Mouse (Mus musculus) lung, embryonic 16.5 days (tissue): ENCODE measurements at regions not wholly inside any gene's neighbourhood (a gene's known extent, or its start where the extent isn't known, plus 50 kb on each side); places are given as distances from the start of the nearest gene placed in this dataset.
A peak's percentile ranks its signal among the peaks of the same experiment; 100 is the strongest.

Experiments
- ATAC-seq: fragments of 200-750 bp; cut with Nextera tagmentation; 2 replicates; pipeline ENCODE4 v1.8.0; 2017; ENCODE audit warnings: low read depth, mild to moderate bottlenecking, moderate library complexity
- H3K27ac ChIP-seq: fragments of 300-500 bp; sonication (generic); 2 replicates; pipeline ENCODE4 v1.5.1; 2014; ENCODE audit warnings: mild to moderate bottlenecking, control low read depth, low read length
- H3K27me3 ChIP-seq: fragments of 300-500 bp; sonication (generic); 2 replicates; pipeline ENCODE4 v1.6.1; 2014; ENCODE audit warnings: low read depth, low read length, mixed read lengths; ENCODE audit not compliant: control insufficient read depth, insufficient read depth
- H3K36me3 ChIP-seq: fragments of 300-500 bp; sonication (generic); 2 replicates; pipeline ENCODE4 v1.6.1; 2014; ENCODE audit warnings: low read length; ENCODE audit not compliant: control insufficient read depth, insufficient read depth
- H3K4me1 ChIP-seq: fragments of 300-500 bp; sonication (generic); replicated peaks from 2 replicates; pipeline ENCODE4 v1.6.1; 2014; ENCODE audit warnings: low read length, mixed read lengths; ENCODE audit not compliant: control insufficient read depth, insufficient read depth
- H3K4me2 ChIP-seq: fragments of 300-500 bp; sonication (generic); 2 replicates; pipeline ENCODE4 v1.6.1; 2014; ENCODE audit warnings: low read depth, low read length, control low read depth
- H3K4me3 ChIP-seq: fragments of 300-500 bp; sonication (generic); 2 replicates; pipeline ENCODE4 v1.5.1; 2014; ENCODE audit warnings: mild to moderate bottlenecking, low read length, control low read depth
- H3K9ac ChIP-seq: fragments of 300-500 bp; sonication (generic); 2 replicates; pipeline ENCODE4 v1.6.1; 2014; ENCODE audit warnings: low read length, control low read depth
- H3K9me3 ChIP-seq: fragments of 300-500 bp; sonication (generic); 2 replicates; pipeline ENCODE4 v1.6.1; 2016; ENCODE audit warnings: low read length; ENCODE audit not compliant: control insufficient read depth
- WGBS: fragments of 180-500 bp; shearing (Covaris S2); extraction: QIAGEN DNeasy Blood & Tissue Kit; methylation state at CpG from one replicate; pipeline ENCODE4 v1.1.7; 2014; 5-methylcytosine and 5-hydroxymethylcytosine counted together

DNA sequence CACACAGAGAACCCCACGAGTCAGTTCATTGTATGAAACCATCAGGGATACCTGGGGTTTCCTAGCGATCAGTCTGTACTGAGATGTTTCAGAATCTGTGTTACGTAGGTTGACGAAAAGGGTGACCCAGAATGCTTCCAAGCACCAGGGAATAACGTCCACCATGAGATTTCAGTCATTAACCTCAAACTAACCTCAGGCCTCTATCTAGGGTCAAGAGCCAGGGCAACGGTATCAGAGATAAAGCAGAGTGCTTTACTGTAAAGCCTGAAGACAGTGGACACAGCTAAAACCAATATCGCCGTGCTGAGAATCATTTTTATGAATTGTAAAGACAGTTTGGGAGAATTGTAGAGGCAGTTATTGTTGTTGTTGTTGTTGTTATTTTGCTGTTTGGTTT lies 52.9 kb upstream of the Errfi1 start:
- 75% methylated on average over 8 of the region's 8 CpGs for WGBS
- no peak for ATAC-seq
- Histone ChIP-seq H3K36me3 (no peaks in the 10 kb centered on the region), H3K9me3 (no peaks in the 10 kb centered on the region), H3K9ac (no peak overlapping the region), H3K27me3 (no peaks in the 10 kb centered on the region), H3K4me2 (no peak overlapping the region), H3K4me1 (peaks cover 17% of the 10 kb centered on the region), H3K27ac (no peak overlapping the region), H3K4me3 (no peak overlapping the region)

GRCm38 (mm10) chr4:150799550-150800398 lies 53.9 kb upstream of the Errfi1 start:
- WGBS = 23% methylated on average over 22 of the region's 22 CpGs
- no peak overlapping the region for H3K4me2 ChIP-seq
- no peak overlapping the region for H3K4me3 ChIP-seq
- 0 out of 2 replicates have a peak overlapping the region, but pooled peaks have one; percentile 5 for H3K9ac ChIP-seq
- peaks cover 17% of the 10 kb centered on the region for H3K4me1 ChIP-seq
- no peaks in the 10 kb centered on the region for H3K9me3 ChIP-seq
- no peaks in the 10 kb centered on the region for H3K27me3 ChIP-seq
- no peaks in the 10 kb centered on the region for H3K36me3 ChIP-seq
- peak overlapping the region; percentile 58 for H3K27ac ChIP-seq
- ATAC-seq = peak; percentile 44; the same call in 1 of the 2 replicates

DNA sequence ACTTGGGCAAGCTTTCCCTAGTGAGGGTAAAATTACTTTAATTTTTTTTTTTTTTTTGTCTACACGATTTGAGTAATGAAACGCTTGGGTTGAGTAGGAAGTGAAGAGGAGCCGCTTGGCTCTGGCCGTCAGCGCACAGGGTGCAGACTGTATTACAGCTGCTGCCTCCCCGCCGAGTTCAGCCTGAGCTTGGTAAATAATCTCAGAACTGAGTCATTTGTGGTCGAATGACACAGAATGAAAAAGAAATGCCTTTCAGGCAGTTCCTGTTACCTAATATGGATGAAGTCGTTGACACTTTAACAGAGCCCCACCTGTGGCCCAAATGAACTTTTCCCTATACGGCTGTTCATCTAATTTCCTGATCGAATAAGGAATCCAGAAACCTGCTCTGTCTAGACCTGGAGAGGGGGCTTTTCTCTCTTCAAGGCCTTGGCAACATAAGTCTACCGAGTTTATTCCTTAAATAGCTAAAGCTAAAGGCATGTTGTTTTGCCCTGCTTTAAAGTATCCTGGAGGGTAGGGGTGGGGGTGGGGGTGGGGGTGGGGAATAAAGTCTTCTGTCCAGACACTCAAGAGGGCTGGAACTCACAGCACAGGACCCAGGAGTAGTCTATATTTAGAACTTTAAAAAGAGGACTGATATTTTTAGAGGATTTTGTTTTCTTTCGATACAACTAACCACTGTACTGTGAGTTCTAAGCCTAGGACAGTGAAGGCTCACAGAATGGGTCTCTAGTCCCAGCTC lies 54.8 kb upstream of the Errfi1 start:
- no peaks in the 10 kb centered on the region for H3K9me3 ChIP-seq
- ATAC-seq = peak; percentile 61
- H3K27me3 ChIP-seq = no peaks in the 10 kb centered on the region
- no peak overlapping the region for H3K4me3 ChIP-seq
- WGBS = 18% methylated on average over 13 of the region's 13 CpGs
- no peak overlapping the region for H3K4me2 ChIP-seq
- peaks cover 17% of the 10 kb centered on the region for H3K4me1 ChIP-seq
- no peak overlapping the region for H3K9ac ChIP-seq
- no peaks in the 10 kb centered on the region for H3K36me3 ChIP-seq
- H3K27ac ChIP-seq = peak overlapping the region; percentile 58

DNA sequence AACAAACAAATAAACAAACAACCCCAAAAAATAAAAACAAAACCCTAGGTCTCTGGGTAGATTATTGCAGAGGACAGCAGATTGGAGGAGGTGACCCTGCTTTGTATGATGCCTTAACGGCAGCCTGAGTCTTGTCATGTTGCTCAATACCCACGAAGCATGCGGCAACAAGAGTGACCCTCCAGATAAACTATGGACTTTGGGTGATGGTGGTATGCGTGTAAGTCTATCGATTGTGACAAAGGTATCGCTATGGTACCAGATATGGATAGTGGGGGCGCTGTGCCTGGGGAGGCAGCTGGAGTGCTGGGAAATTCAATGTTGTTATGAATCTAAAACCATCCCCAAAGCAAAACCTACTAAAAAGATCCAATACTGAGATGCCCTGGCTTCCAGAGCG lies 55.4 kb upstream of the Errfi1 start:
- H3K4me3 ChIP-seq = no peak overlapping the region
- no peak overlapping the region for H3K9ac ChIP-seq
- ATAC-seq = no peak
- no peaks in the 10 kb centered on the region for H3K36me3 ChIP-seq
- H3K4me2 ChIP-seq = no peak overlapping the region
- no peaks in the 10 kb centered on the region for H3K9me3 ChIP-seq
- no peaks in the 10 kb centered on the region for H3K27me3 ChIP-seq
- peaks cover 17% of the 10 kb centered on the region for H3K4me1 ChIP-seq
- H3K27ac ChIP-seq = peak overlapping the region; percentile 17; the same call in 1 of the 2 replicates
- 71% methylated on average over 8 of the region's 8 CpGs for WGBS

- Histone ChIP-seq H3K4me2 (no peak overlapping the region), H3K9me3 (no peaks in the 10 kb centered on the region), H3K36me3 (no peaks in the 10 kb centered on the region), H3K27me3 (no peaks in the 10 kb centered on the region), H3K9ac (no peak overlapping the region), H3K4me1 (peaks cover 17% of the 10 kb centered on the region), H3K4me3 (no peak overlapping the region), H3K27ac (no peak overlapping the region)
- ATAC-seq = no peak
- WGBS = 84% methylated on average over 3 of the region's 3 CpGs
These were observed 56.7 kb upstream of the Errfi1 start for GRCm38 (mm10) chr4:150797057-150797456.

GRCm38 (mm10) chr4:150794878-150795277 lies 58.8 kb upstream of the Errfi1 start:
- no peak overlapping the region for H3K27ac ChIP-seq
- H3K9me3 ChIP-seq = no peaks in the 10 kb centered on the region
- WGBS = 43% methylated on average over 5 of the region's 5 CpGs
- H3K36me3 ChIP-seq = no peaks in the 10 kb centered on the region
- no peak overlapping the region for H3K4me3 ChIP-seq
- H3K9ac ChIP-seq = no peak overlapping the region
- H3K4me2 ChIP-seq = no peak overlapping the region
- peaks cover 11% of the 10 kb centered on the region for H3K4me1 ChIP-seq
- no peaks in the 10 kb centered on the region for H3K27me3 ChIP-seq
- ATAC-seq = no peak

GRCm38 (mm10) chr4:150794257-150794794 lies 59.4 kb upstream of the Errfi1 start:
- Histone ChIP-seq H3K36me3 (no peaks in the 10 kb centered on the region), H3K4me1 (peaks cover 5% of the 10 kb centered on the region), H3K9me3 (no peaks in the 10 kb centered on the region), H3K27me3 (no peaks in the 10 kb centered on the region), H3K9ac (no peak overlapping the region), H3K27ac (no peak overlapping the region), H3K4me2 (no peak overlapping the region), H3K4me3 (no peak overlapping the region)
- 51% methylated on average over 9 of the region's 9 CpGs for WGBS
- no peak for ATAC-seq

DNA sequence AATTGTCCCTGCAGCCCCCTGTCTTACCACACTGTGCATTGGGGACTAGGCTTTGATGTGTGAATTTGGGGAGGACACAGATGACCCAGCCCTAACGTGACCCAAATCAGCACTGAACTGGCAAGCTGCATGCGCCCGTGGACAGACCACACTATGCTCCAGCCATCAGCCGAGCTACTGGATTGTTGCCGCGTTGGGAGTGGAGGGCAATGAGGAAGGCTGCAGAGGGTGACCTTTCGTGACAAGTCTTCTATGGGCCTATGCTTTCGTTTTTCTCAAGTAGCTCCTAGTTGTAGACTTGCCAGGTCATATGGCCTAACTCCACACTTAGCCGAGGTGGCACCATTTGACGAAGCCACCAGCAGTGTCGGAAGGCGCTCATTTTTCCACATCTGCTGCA lies 60.6 kb upstream of the Errfi1 start:
- no peak for ATAC-seq
- no peak overlapping the region for H3K9ac ChIP-seq
- no peaks in the 10 kb centered on the region for H3K4me1 ChIP-seq
- H3K27ac ChIP-seq = no peak overlapping the region
- H3K36me3 ChIP-seq = no peaks in the 10 kb centered on the region
- no peak overlapping the region for H3K4me3 ChIP-seq
- H3K9me3 ChIP-seq = no peaks in the 10 kb centered on the region
- H3K27me3 ChIP-seq = no peaks in the 10 kb centered on the region
- WGBS = 79% methylated on average over 12 of the region's 12 CpGs
- no peak overlapping the region for H3K4me2 ChIP-seq

DNA sequence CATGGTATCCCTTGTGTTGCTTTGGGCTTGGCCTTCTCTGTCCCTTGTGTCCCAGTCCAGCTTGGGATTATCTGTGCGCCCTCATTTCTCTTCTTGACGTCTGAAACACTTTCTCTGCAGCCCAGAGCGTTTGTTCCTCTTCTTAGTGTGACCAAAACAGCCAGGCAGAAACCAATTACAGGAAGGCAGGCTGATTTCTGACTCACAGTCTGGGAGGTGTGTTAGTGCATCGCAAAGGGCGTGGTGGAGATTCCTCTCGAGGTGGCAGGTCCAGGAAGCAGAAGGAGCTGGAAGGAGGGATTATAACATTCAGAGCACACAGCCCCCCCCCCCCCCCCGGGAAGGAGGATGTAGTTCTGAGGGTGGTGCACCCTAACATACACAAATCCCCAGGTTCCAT lies 64.6 kb upstream of the Errfi1 start:
- no peaks in the 10 kb centered on the region for H3K27me3 ChIP-seq
- no peak overlapping the region for H3K4me2 ChIP-seq
- H3K27ac ChIP-seq = no peak overlapping the region
- WGBS = 51% methylated on average over 7 of the region's 7 CpGs
- no peaks in the 10 kb centered on the region for H3K36me3 ChIP-seq
- H3K4me3 ChIP-seq = no peak overlapping the region
- ATAC-seq = no peak
- no peaks in the 10 kb centered on the region for H3K9me3 ChIP-seq
- no peak overlapping the region for H3K9ac ChIP-seq
- peaks cover 20% of the 10 kb centered on the region for H3K4me1 ChIP-seq
